Mouse (Mus musculus): ENCODE measurements around the gene Fam120b.

- no peak for TF ChIP-seq CTCF (IDR thresholded peaks at IDR 0.05; ENCODE audit: low read depth)
- TF ChIP-seq EP300 (IDR thresholded peaks at IDR 0.05; ENCODE audit: low read depth), result no peak
These were observed 33.4 kb downstream of the Fam120b start for GRCm38 (mm10) chr17:15429451-15429850.
